Mouse (Mus musculus) stomach, postnatal 0 days (tissue): ENCODE measurements at regions not wholly inside any gene's neighbourhood (a gene's known extent, or its start where the extent isn't known, plus 50 kb on each side); places are given as distances from the start of the nearest gene placed in this dataset.

Experiments used
- CTCF ChIP-seq: IDR thresholded peaks from 2 replicates; pipeline ENCODE4 v1.5.1; 2016; ENCODE audit warnings: antibody characterized with exemption, low read depth, mild to moderate bottlenecking, moderate library complexity
- EP300 ChIP-seq: optimal IDR thresholded peaks from 2 replicates; pipeline ENCODE3; 2016; ENCODE audit warnings: antibody characterized with exemption

DNA sequence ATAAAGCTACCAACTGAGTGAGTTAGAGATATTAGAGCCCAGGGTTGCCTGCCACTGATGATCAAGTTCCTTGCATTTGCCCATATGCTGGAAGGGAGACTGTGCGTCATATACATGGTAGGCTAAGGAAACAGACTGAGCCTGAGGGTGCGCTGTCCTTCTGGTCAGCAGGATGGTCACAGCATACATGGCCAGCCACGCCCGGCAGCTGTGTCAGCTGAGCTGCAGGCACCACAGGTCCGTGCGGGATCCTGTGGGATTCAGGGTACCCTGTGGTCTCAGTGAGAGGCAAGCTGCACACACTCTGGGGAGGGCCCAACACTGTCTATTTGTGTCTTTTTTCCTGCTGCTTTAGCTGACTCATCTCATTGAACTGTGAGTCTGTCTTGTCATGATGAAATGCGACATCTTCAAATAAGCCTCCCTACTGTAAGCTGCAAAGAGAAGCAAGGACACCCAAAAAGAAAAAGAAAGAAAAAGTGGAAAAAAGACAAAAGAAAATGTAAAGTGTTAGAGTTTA is 131.3 kb upstream of the Fmo9 start:
- TF ChIP-seq EP300 = no peak
- TF ChIP-seq CTCF = no peak
